Comparison of ENCODE assay signal across 7 mouse cellular contexts in genomic region chr14:46821271-46821872, GRCm38 (mm10). TPM values are rescaled to one million over a fixed set of nuclear protein-coding genes. Genes with fewer than 3 reads are reported as not detected.
DNase-seq lines count a peak whose midpoint lies in the region; ATAC-seq and TF ChIP-seq lines count a peak whose summit lies in the region.

No protein-coding gene starts in this region.

- TF ChIP-seq CTCF in E14TG2a.4 (conservative IDR thresholded peaks at IDR 0.05; ENCODE audit: low read length) (no peak), Patski (IDR thresholded peaks at IDR 0.05) (no peak)

- peak overlapping the region; percentile 72 for H3K9ac ChIP-seq in embryonic facial prominence, embryonic 15.5 days
- H3K9ac ChIP-seq in hindbrain, embryonic 15.5 days, result peak overlapping the region; percentile 97
- peak overlapping the region; percentile 90 for H3K9ac ChIP-seq in liver, embryonic 12.5 days

- peak overlapping the region; percentile 95 for H3K27ac ChIP-seq in embryonic facial prominence, embryonic 15.5 days (replicated peaks)
- H3K27ac ChIP-seq in hindbrain, embryonic 15.5 days (replicated peaks), result peak overlapping the region; percentile 89
- peak overlapping the region; percentile 94 for H3K27ac ChIP-seq in liver, embryonic 12.5 days

- H3K27me3 ChIP-seq in E14TG2a.4 (ENCODE audit: insufficient read depth, low read length) (peaks cover 5% of the 10 kb centered on the region; the same call in 1 of the 2 replicates), Patski (no peaks in the 10 kb centered on the region)
- 0 out of 2 replicates have a peak, but pooled peaks cover 4% of the 10 kb centered on the region for H3K27me3 ChIP-seq in embryonic facial prominence, embryonic 15.5 days
- H3K27me3 ChIP-seq in hindbrain, embryonic 15.5 days, result 0 out of 2 replicates have a peak, but pooled peaks cover 2% of the 10 kb centered on the region
- H3K27me3 ChIP-seq in liver, embryonic 12.5 days (replicated peaks), result no peaks in the 10 kb centered on the region

- H3K4me1 ChIP-seq in E14TG2a.4 (replicated peaks; ENCODE audit: low read depth, low read length), result peaks cover 36% of the 10 kb centered on the region
- H3K4me1 ChIP-seq in embryonic facial prominence, embryonic 15.5 days, result peaks cover 21% of the 10 kb centered on the region
- H3K4me1 ChIP-seq in hindbrain, embryonic 15.5 days (replicated peaks), result peaks cover 20% of the 10 kb centered on the region
- H3K4me1 ChIP-seq in liver, embryonic 12.5 days, result peaks cover 48% of the 10 kb centered on the region

- no peak for DNase-seq in Patski (ENCODE audit: low read depth, low spot score)
- peak; percentile 46 to 60 for DNase-seq in natural killer cell, adult 2 months (ENCODE audit: low spot score in 2 of 2)
- DNase-seq in layer of hippocampus, adult 9-10 months (ENCODE audit: low spot score), result no peak

- in situ Hi-C loops in Patski (cut with MboI; ENCODE audit: low pct_unique_long_range_greater_than_20kb), result no loop called here

- H3K4me3 ChIP-seq in E14TG2a.4 (replicated peaks; ENCODE audit: low read length), result peak overlapping the region; percentile 91
- peak overlapping the region; percentile 92 for H3K4me3 ChIP-seq in embryonic facial prominence, embryonic 15.5 days (replicated peaks)
- H3K4me3 ChIP-seq in hindbrain, embryonic 15.5 days, result peak overlapping the region; percentile 97
- peak overlapping the region; percentile 94 for H3K4me3 ChIP-seq in liver, embryonic 12.5 days

- H3K4me2 ChIP-seq in embryonic facial prominence, embryonic 15.5 days (replicated peaks), result peak overlapping the region; percentile 68
- peak overlapping the region; percentile 93 for H3K4me2 ChIP-seq in hindbrain, embryonic 15.5 days
- peak overlapping the region; percentile 86 for H3K4me2 ChIP-seq in liver, embryonic 12.5 days

- H3K36me3 ChIP-seq in E14TG2a.4 (ENCODE audit: insufficient read depth, low read length), result peaks cover 18% of the 10 kb centered on the region
- 0 out of 2 replicates have a peak, but pooled peaks cover 9% of the 10 kb centered on the region for H3K36me3 ChIP-seq in embryonic facial prominence, embryonic 15.5 days
- H3K36me3 ChIP-seq in hindbrain, embryonic 15.5 days, result no peaks in the 10 kb centered on the region; the same call in 1 of the 2 replicates
- peaks cover 28% of the 10 kb centered on the region for H3K36me3 ChIP-seq in liver, embryonic 12.5 days

- peak; percentile 58 for ATAC-seq in Patski
- ATAC-seq in embryonic facial prominence, embryonic 15.5 days (ENCODE audit: insufficient number of reproducible peaks, low FRiP score, low TSS enrichment, low read depth), result no peak
- ATAC-seq in hindbrain, embryonic 15.5 days (ENCODE audit: low FRiP score, low read depth), result no peak; the same call in 1 of the 2 replicates
- peak; percentile 11 for ATAC-seq in liver, embryonic 12.5 days

- CTCF ChIA-PET in Patski (lab: Charles Lee), result interaction anchor here (1.1 kb wide), 1 partner anchor 16 kb away, joined by 3 read pairs; no protein-coding TSS in a partner anchor

- WGBS in embryonic facial prominence, embryonic 15.5 days, result under 1% methylated on average over 11 of the region's 11 CpGs
- 0% methylated on average over 11 of the region's 11 CpGs for WGBS in hindbrain, embryonic 15.5 days
- WGBS in liver, embryonic 12.5 days (ENCODE audit: insufficient replicate concordance), result under 1% methylated on average over 11 of the region's 11 CpGs

- peaks cover 36% of the 10 kb centered on the region for H3K9me3 ChIP-seq in E14TG2a.4 (ENCODE audit: low read length)
- H3K9me3 ChIP-seq in embryonic facial prominence, embryonic 15.5 days (replicated peaks), result no peaks in the 10 kb centered on the region
- H3K9me3 ChIP-seq in hindbrain, embryonic 15.5 days, result no peaks in the 10 kb centered on the region
- no peaks in the 10 kb centered on the region for H3K9me3 ChIP-seq in liver, embryonic 12.5 days (replicated peaks)

- POLR2A ChIA-PET in Patski (lab: Charles Lee), result interaction anchor here (1.1 to 1.2 kb wide), 2 partner anchors 12 to 33 kb away, joined by 3 read pairs; partner anchors contain the start of gene Cnih1

RNA-seq across cellular contexts. Expression of gene Gmfb, which starts 0.7 kb away (rescaled TPM):
- 67.9 TPM for polyA plus RNA-seq in Patski (2021)
- polyA plus RNA-seq in embryonic facial prominence, embryonic 15.5 days (2015; fragmentation: Nextera tagmentation; extraction: Ambion mirVana), result 67.2 and 69.8 TPM in 2 replicates
- 116 and 118 TPM in 2 replicates for polyA plus RNA-seq in hindbrain, embryonic 15.5 days (2015; fragmentation: Nextera tagmentation; extraction: Ambion mirVana)
- polyA plus RNA-seq in liver, embryonic 12.5 days (2016; fragmentation: Nextera tagmentation; extraction: Ambion mirVana), result 49.6 and 55.3 TPM in 2 replicates

RNA-seq across cellular contexts. Expression of gene Cgrrf1, which starts 10.6 kb away (rescaled TPM):
- polyA plus RNA-seq in Patski (2021), result 35.3 TPM
- 20.9 and 22.3 TPM in 2 replicates for polyA plus RNA-seq in embryonic facial prominence, embryonic 15.5 days (2015; fragmentation: Nextera tagmentation; extraction: Ambion mirVana)
- 17.5 and 21.9 TPM in 2 replicates for polyA plus RNA-seq in hindbrain, embryonic 15.5 days (2015; fragmentation: Nextera tagmentation; extraction: Ambion mirVana)
- 20.6 and 21.7 TPM in 2 replicates for polyA plus RNA-seq in liver, embryonic 12.5 days (2016; fragmentation: Nextera tagmentation; extraction: Ambion mirVana)

RNA-seq across cellular contexts. Expression of gene Cnih1, which starts 33.2 kb away (rescaled TPM):
- polyA plus RNA-seq in Patski (2021), result 101 TPM
- polyA plus RNA-seq in embryonic facial prominence, embryonic 15.5 days (2015; fragmentation: Nextera tagmentation; extraction: Ambion mirVana), result 187 and 188 TPM in 2 replicates
- polyA plus RNA-seq in hindbrain, embryonic 15.5 days (2015; fragmentation: Nextera tagmentation; extraction: Ambion mirVana), result 185 and 186 TPM in 2 replicates
- 109 and 116 TPM in 2 replicates for polyA plus RNA-seq in liver, embryonic 12.5 days (2016; fragmentation: Nextera tagmentation; extraction: Ambion mirVana)

Comparison
In these comparisons a context has a peak if more than half of its experiments do, and no peak if none do; other contexts are left out.
1. ATAC-seq: peak in Patski (single experiment) and liver, embryonic 12.5 days (single experiment); none in embryonic facial prominence, embryonic 15.5 days (single experiment) and hindbrain, embryonic 15.5 days (single experiment).
2. DNase-seq: peak in natural killer cell, adult 2 months (2 of 2); none in Patski (single experiment) and layer of hippocampus, adult 9-10 months (single experiment).
3. Peak in every context shown above with its lines, with median percentiles within 50 percentile points of each other: H3K4me3 ChIP-seq, H3K27ac ChIP-seq, H3K4me2 ChIP-seq and H3K9ac ChIP-seq.